Mouse (Mus musculus): ENCODE measurements around the gene Clcnka. TPM values are rescaled to one million over a fixed set of nuclear protein-coding genes. Genes with fewer than 3 reads are reported as not detected.

Clcnka gene
- polyA plus RNA-seq, 1 experiment, result not detected

DNA sequence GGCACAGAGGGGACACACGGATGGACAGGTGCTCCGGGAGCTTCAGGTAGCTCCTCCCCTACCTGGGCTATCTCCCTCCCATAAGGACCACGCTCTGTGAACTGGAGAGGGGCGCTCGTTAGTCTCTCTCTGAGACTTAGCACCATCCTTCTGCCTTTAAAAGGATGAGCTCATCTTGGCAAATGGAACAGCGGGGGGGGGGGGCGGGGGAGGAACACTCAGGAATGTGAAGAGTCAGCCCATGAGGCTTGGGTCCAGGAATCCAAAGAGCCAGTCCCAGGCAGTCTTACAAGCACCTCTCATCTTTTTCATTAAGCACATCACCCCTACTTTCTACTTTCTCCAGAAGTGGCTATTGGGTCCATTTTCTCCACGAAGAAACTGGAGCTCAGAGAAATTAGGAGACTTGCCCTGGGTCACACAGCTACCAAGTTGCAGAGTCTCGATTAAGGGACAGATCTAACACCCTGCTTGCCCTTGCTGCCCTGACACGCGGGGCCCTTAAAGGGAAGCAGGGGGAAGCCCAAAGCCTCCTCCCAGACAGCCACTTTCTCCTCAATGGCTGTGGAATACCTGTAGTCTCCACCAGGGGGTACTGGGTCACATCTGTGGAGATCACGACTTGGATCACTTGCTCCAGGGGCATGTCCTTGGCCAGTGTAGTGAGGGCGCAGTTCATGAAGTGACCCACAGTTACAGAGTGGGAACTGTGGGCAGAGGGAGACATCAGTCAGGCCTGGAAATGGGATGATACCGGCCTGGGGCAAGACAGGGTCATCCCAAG lies 8.2 kb upstream of the Clcnka start:
- no peak for TF ChIP-seq GATA1 (IDR thresholded peaks at IDR 0.05; ENCODE audit: low read length)

DNA sequence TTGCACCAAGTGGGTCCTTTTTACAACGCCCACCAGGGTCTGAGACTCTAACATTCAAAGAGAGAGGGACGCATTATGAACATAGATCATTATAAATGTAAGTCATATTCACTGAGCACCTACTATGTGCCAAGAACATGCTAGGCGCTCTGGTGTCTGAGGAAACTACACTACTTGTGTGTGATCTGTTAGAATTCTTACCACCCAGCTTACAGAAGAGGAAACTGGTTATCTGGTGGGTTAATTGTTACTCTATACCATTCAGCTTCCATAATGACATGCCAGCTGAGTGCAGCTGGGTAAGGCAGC lies 6.7 kb upstream of the Clcnka start:
- TF ChIP-seq GATA1 (IDR thresholded peaks at IDR 0.05; ENCODE audit: low read length), result no peak

DNA sequence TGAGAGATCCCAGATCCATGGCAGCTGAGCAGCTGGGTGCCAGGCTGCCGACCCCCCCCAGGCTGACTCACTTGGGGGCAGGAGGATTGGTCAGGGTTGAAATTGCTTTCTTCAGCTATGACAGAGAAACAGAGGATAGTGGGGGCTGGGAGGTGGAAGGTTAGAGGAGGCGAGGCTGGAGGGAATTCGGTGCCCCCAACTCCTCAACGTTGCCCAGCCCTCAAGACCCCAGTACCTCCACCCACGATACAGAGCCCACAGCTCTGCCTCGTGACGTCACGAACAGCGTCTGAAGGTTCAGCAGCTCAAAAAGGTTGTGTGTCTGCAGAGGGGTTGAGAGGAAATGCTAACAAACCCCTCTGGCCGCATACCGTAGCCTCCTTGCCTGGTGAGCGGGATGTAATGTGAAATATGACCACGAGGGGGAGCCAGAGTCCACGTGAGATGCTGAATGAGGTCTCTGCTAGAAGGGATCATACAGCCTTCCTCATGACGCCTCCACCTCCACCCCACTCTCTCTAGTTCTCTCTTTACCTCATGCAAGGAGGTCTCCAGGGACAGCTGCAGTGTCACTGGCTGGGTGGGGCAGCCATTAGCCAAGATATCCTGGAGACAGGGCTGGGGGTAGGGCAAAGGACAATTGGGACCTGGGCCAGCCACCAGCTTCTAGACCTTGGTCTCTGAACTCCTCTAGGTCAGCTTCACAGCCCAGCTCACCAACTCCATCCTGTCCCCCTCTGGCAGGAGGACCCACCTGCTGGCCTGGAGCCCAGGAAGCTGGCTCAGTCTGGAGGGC lies 6.2 kb upstream of the Clcnka start:
- no peak for TF ChIP-seq GATA1 (IDR thresholded peaks at IDR 0.05; ENCODE audit: low read length)

DNA sequence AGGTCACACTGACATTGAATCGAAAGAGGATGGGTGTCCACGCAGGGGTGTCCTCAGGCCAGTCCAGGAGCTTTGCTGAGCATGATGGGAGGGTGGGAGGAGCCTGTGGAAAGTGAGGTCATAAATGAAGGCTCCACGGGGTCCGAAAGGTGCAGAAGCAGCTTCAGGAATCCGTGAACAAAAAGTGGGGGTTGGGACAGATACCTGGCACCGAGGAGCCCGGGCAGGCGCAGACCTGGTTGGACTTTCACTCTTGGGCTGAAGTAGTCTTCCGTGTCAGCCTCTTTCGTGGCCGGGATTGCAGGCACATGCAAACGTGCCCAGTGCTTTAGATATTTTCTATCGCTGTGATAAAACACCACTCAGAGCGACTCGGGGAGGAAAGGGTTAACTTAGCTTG lies 1.6 kb upstream of the Clcnka start:
- TF ChIP-seq GATA1 (IDR thresholded peaks at IDR 0.05; ENCODE audit: low read length), result no peak

- TF ChIP-seq GATA1 (IDR thresholded peaks at IDR 0.05; ENCODE audit: low read length), result no peak
Measured at GRCm38 (mm10) chr4:141397861-141398260, 663 bp downstream of the Clcnka start.

DNA sequence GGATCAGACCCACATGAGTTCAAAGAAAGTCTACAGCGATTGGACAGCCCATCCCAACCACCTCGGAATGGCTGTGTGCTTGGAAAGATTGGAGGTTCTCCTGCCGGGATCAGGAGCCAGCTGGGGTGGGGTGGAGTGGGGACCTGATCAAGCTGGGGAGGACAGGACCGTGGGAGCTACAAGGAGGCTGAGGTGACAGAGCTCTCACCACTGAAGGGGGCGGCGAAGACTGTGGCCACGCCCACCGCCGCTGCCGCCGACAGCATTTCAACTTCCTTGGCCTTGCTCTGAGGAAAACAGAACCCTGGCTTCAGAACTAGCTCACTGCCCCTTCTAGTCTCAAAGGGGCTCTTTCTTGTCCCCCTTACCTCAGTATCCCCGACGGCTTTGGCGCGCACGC lies 3.8 kb downstream of the Clcnka start:
- no peak for TF ChIP-seq GATA1 (IDR thresholded peaks at IDR 0.05; ENCODE audit: low read length)

DNA sequence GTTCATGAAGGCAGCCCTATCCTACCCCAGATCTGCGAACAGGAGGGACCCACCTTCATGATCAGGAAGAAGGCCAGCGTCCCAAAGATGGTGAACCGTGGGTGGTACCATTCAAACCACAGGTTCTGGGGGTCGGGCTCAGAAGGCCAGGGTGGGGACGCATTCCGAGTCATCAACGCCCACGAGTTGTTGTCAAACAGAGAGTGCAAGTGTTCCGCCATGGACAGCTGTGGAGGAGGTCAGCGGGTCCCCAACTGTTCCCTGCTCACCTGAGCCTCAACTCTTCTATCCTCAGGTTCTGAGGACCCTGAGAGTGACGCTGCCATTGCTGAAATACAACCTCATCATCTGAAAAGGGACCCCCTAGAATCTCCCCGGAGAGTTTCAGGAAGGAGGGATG lies 7.2 kb downstream of the Clcnka start:
- TF ChIP-seq GATA1 (IDR thresholded peaks at IDR 0.05; ENCODE audit: low read length), result no peak

- no peak for TF ChIP-seq GATA1 (IDR thresholded peaks at IDR 0.05; ENCODE audit: low read length)
Measured at GRCm38 (mm10) chr4:141389366-141390150, 9.0 kb downstream of the Clcnka start.

- no peak for TF ChIP-seq GATA1 (IDR thresholded peaks at IDR 0.05; ENCODE audit: low read length)
Measured at GRCm38 (mm10) chr4:141387933-141388332, 10.6 kb downstream of the Clcnka start.

DNA sequence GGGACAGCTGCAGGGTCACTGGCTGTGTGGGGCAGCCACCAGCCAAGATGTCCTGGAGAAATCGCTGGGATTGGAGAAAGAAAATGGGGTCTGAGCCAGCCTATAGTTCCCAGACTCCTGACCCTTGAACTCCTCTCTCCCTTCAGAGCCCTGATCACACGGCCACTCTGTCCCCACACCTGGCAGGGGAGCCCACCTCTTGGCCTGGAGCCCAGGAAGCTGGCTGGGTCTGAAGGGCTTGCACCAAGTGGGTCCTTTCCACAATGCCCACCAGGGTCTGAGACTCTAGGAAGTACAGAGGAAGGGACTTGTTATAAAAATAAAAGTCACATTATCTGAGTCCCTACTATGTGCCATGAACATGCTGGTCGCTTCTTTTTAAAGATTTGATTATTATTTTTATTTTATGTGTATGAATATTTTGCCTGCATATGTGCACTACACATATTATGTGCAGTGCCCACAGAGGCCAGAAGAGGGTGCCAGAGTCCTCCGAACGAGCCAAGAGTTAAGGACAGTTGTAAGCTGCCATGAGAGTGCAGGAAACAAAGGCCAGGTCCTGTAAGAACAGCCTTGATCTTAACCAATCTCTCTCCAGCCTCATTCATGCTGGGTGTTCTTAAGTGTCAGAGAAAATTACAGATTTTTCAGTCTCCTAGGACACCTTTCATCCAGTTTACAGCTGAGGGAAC lies 11.3 kb downstream of the Clcnka start:
- TF ChIP-seq GATA1 (IDR thresholded peaks at IDR 0.05; ENCODE audit: low read length), result no peak

GRCm38 (mm10) chr4:141386150-141386549 lies 12.4 kb downstream of the Clcnka start:
- TF ChIP-seq GATA1 (IDR thresholded peaks at IDR 0.05; ENCODE audit: low read length), result no peak

GRCm38 (mm10) chr4:141385275-141385674 lies 13.2 kb downstream of the Clcnka start:
- TF ChIP-seq GATA1 (IDR thresholded peaks at IDR 0.05; ENCODE audit: low read length), result no peak

DNA sequence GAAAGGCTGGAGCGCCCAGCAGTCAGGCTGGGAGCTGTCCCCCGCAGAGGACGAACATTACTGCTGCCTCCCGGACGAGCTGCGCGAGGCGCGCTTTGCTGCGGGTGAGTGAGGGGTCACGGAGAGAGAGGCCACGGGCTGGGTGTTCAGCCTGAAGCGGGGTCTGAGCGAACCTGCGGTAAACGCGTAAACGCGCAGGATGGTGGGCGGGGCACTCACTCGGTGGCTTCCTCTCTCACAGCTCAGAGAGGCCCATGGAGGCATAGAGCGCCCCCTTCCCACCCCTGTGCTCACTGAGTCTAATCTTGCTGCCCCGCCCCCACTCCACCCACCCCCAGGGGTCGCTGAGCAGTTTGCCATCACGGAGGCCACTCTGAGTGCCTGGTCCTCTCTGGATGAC lies 16.1 kb downstream of the Clcnka start:
- no peak for TF ChIP-seq GATA1 (IDR thresholded peaks at IDR 0.05; ENCODE audit: low read length)

DNA sequence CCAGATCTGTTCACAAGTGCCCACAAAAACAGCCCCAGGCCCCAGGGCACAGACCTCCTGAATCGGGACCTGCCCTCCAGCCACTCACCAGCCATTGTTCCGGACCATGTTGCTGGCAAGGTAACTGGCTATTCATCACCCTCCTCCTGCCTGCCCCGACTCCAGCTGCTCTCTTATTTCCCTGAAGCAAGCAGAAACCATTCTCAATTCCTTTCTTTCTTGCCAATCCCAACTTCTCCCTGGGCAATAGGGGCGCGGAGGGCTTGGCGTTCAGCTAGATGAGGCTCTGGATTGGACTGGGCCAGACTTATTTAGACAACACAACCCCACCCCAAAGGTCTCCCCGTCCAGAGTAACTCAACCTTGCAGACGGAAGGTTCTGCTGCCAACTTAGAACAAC lies 18.9 kb downstream of the Clcnka start:
- TF ChIP-seq GATA1 (IDR thresholded peaks at IDR 0.05; ENCODE audit: low read length), result no peak

- no peak for TF ChIP-seq GATA1 (IDR thresholded peaks at IDR 0.05; ENCODE audit: low read length)
Measured at GRCm38 (mm10) chr4:141372426-141372825, 26.1 kb downstream of the Clcnka start.

Measured in G1E-ER4 (cell line).